Mouse (Mus musculus): ENCODE measurements around the gene C2cd2.

DNA sequence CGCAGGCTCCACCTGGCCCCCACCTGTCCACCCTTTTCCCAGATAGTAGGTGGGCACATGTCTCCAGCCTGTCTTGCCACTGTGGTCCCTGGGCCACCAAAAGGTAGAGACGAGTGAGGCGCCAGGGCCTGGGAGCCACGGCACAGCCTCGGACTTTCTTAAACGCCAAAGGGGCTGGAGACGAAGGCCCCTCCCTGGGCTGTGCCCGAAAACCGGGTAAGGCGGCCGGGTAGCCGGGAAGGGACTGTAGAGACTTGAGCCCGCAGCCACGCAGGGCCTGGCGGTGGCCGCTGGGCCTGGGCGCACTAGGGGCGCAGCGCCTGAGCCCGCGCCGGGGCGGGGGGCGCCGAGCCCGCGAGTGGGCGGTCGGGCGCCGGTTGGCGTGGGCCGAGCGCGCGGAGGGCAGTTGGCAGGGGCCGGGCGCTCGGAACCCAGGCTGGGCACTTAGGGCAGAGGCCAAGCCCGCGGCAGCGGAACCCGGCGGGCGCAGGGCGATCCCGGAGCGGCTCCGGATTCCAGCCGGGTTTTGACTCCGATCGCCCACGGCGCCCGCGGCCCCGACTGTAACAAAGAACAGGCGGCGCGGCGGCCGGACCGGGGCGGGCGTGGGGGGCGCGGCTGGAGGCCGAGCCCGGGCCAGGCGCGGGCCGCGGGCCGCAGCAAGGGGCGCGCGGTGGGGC, 111.2 kb downstream of the C2cd2 start:
- no peak for TF ChIP-seq POLR2A (IDR thresholded peaks at IDR 0.05; ENCODE audit: extremely low read depth, insufficient read depth, low read length)
- no peak for TF ChIP-seq CTCF (IDR thresholded peaks at IDR 0.05; ENCODE audit: extremely low read depth, insufficient read depth, low read length)
